Mouse (Mus musculus) forebrain, embryonic 16.5 days (tissue): ENCODE data around the gene Oxct2a. TPM values are rescaled to one million over a fixed set of nuclear protein-coding genes. Genes with fewer than 3 reads are reported as not detected.

ENCODE experiments used
- ATAC-seq: fragments of 200-750 bp; cut with Nextera tagmentation; 2 replicates; pipeline ENCODE4 v1.8.0; 2017; ENCODE audit warnings: mild to moderate bottlenecking, moderate library complexity
- H3K27ac ChIP-seq: fragments of 300-500 bp; sonication (generic); 2 replicates; pipeline ENCODE4 v1.5.1; 2014; ENCODE audit warnings: low read length, control low read depth
- H3K27me3 ChIP-seq: fragments of 300-500 bp; sonication (generic); replicated peaks from 2 replicates; pipeline ENCODE4 v1.6.1; 2014; ENCODE audit warnings: low read length; ENCODE audit not compliant: control insufficient read depth, insufficient read depth
- H3K36me3 ChIP-seq: fragments of 300-500 bp; sonication (generic); 2 replicates; pipeline ENCODE4 v1.6.1; 2014; ENCODE audit not compliant: control insufficient read depth, insufficient read depth
- H3K4me1 ChIP-seq: fragments of 300-500 bp; sonication (generic); replicated peaks from 2 replicates; pipeline ENCODE4 v1.6.1; 2014; ENCODE audit warnings: low read length; ENCODE audit not compliant: control insufficient read depth, insufficient read depth
- H3K4me2 ChIP-seq: fragments of 300-500 bp; sonication (generic); 2 replicates; pipeline ENCODE4 v1.6.1; 2014; ENCODE audit warnings: mild to moderate bottlenecking, low read length, control low read depth
- H3K4me3 ChIP-seq: fragments of 300-500 bp; sonication (generic); replicated peaks from 2 replicates; pipeline ENCODE4 v1.5.1; 2014; ENCODE audit warnings: mild to moderate bottlenecking, low read length, control low read depth
- H3K9ac ChIP-seq: fragments of 300-500 bp; sonication (generic); replicated peaks from 2 replicates; pipeline ENCODE4 v1.6.1; 2014; ENCODE audit warnings: low read depth, low read length, control low read depth
- H3K9me3 ChIP-seq: fragments of 300-500 bp; sonication (generic); 2 replicates; pipeline ENCODE4 v1.6.1; 2016; ENCODE audit warnings: low read length; ENCODE audit not compliant: control insufficient read depth
- WGBS: fragments of 180-500 bp; shearing (Covaris S2); extraction: QIAGEN DNeasy Blood & Tissue Kit; methylation state at CpG from one replicate; pipeline ENCODE4 v1.1.7; 2014; 5-methylcytosine and 5-hydroxymethylcytosine counted together
- polyA plus RNA-seq: library from polyadenylated mRNA; unstranded; fragments of >200 nt; fragmentation: Nextera tagmentation; extraction: Ambion mirVana; gene quantifications from 2 replicates; pipeline ENCODE4 v1.2.1, GENCODE M21; 2015

Oxct2a gene
- not detected in 2 replicates for polyA plus RNA-seq

DNA sequence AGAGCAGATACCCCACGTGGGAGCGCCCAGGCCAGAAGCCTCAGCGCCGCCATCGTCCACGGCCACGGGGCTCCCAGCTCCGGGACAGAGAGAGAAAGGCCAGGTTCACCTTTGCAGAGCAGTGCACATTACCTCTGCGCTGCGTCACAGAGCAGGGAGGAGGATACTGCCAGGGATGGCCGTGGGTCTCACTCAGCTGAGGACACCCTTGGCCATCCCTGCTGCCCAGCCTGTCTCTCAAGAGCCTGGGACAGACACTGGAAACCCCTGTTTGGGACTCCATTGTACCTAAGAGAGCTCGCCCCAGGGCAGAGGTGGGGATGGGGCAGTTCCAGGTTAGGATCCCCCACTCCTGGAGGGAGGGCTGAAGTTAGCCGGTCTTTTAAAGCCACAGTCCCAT lies at the start of gene Oxct2a:
TSS of gene Oxct2a (minus strand) at position 101 of the 400 bp plus-strand sequence.
- Histone ChIP-seq H3K9me3 (no peaks in the 10 kb centered on the region), H3K4me1 (no peaks in the 10 kb centered on the region), H3K36me3 (no peaks in the 10 kb centered on the region), H3K27me3 (peaks cover 4% of the 10 kb centered on the region), H3K9ac (no peak within 1 kb of the TSS), H3K4me2 (peak within 1 kb of the TSS; percentile 39), H3K4me3 (peak within 1 kb of the TSS; percentile 24), H3K27ac (no peak within 1 kb of the TSS)
- no peak for ATAC-seq
- 25% methylated on average over 13 of the region's 13 CpGs for WGBS

DNA sequence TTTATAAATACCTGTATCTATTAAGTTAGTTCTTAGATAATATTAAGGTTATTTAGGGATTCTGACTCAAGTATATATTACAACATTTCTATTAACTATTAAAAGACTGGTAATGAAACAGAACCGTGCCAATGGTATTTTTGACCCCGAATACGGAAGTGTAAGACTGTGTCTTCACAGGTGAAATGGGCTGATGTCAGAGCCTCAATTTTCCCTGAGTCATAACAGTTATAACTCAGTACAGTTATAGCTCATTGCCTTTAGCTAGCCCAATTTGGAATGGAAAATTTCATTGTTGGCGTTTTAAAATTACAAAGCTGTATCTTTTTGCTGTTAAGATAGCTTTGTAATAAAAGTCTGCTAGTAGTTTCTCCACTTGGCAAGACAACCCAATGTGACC lies 40.1 kb upstream of the Oxct2a start:
- H3K36me3 ChIP-seq, result peaks cover 52% of the 10 kb centered on the region
- ATAC-seq, result no peak
- H3K4me2 ChIP-seq, result no peak overlapping the region
- no peak overlapping the region for H3K27ac ChIP-seq
- no peaks in the 10 kb centered on the region for H3K9me3 ChIP-seq
- WGBS, result 97% methylated on average over 4 of the region's 4 CpGs
- no peak overlapping the region for H3K4me3 ChIP-seq
- H3K4me1 ChIP-seq, result no peaks in the 10 kb centered on the region
- no peaks in the 10 kb centered on the region for H3K27me3 ChIP-seq
- no peak overlapping the region for H3K9ac ChIP-seq

DNA sequence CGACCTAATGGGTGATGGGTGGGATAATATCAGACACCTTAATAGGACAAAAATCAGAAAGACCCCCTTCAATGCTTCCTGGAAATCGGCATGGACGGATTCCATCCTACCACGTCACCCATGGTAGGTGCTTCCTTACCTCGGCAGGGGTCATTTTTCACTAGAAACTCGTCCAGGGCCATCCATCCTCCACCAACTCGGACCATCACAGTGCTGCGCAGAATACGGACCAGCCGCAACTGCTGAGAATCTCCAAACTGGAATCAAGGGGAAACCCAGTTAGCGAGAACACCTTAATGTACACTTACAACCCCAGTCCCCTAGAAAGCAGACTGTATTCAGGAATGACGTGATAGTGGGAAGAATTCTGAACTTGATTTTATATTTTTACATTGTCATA lies 37.3 kb upstream of the Oxct2a start:
- H3K9me3 ChIP-seq, result no peaks in the 10 kb centered on the region
- H3K27me3 ChIP-seq, result no peaks in the 10 kb centered on the region
- no peak for ATAC-seq
- H3K4me3 ChIP-seq, result no peak overlapping the region
- no peak overlapping the region for H3K27ac ChIP-seq
- H3K4me2 ChIP-seq, result no peak overlapping the region
- WGBS, result 94% methylated on average over 12 of the region's 12 CpGs
- no peak overlapping the region for H3K9ac ChIP-seq
- peaks cover 41% of the 10 kb centered on the region for H3K36me3 ChIP-seq
- no peaks in the 10 kb centered on the region for H3K4me1 ChIP-seq

DNA sequence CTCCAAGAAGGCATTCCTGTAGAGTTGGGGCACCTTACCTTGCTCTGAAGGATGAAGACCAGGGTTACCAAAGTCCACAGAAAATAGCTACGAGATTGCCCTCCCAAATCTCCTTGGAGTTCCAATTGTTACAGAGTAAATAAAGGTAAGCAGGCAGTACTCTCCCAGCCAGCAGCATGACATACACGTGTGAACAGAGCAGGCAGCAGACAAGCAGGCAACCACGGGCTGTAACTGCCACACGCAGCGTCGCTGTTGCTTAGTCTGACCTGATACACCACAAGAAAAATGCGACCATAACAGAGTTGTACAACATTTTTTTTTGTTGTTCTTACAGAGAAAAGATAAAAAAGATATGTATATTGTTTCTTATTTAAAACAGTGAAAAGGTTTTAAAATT lies 35.2 kb upstream of the Oxct2a start:
- Histone ChIP-seq H3K9me3 (no peaks in the 10 kb centered on the region), H3K27me3 (no peaks in the 10 kb centered on the region), H3K9ac (no peak overlapping the region), H3K4me2 (no peak overlapping the region), H3K27ac (no peak overlapping the region), H3K4me1 (no peaks in the 10 kb centered on the region), H3K36me3 (peaks cover 41% of the 10 kb centered on the region), H3K4me3 (no peak overlapping the region)
- 92% methylated on average over 7 of the region's 7 CpGs for WGBS
- ATAC-seq, result no peak

DNA sequence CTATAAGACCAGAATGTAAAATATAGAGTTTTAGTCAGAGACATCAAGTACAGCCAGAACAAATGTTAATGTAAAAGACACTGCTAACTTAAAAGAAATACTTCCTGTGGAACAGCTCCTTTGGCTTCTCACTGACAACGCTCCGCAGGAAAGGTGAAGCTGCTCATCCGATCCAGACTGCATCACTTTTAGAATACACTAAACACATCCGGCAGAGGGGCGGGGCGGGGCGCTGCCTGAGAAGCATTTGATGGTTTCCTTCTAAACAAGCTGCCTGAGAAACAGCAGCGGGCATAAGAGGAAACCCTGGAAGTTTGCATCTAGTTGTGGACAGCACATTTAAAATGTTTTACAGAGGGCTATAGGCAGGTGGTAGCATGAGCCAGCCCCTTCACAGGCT lies 32.5 kb upstream of the Oxct2a start:
- WGBS, result 92% methylated on average over 8 of the region's 8 CpGs
- Histone ChIP-seq H3K9ac (no peak overlapping the region), H3K9me3 (no peaks in the 10 kb centered on the region), H3K27me3 (no peaks in the 10 kb centered on the region), H3K4me1 (no peaks in the 10 kb centered on the region), H3K4me3 (no peak overlapping the region), H3K36me3 (peaks cover 46% of the 10 kb centered on the region), H3K4me2 (no peak overlapping the region), H3K27ac (no peak overlapping the region)
- no peak for ATAC-seq

DNA sequence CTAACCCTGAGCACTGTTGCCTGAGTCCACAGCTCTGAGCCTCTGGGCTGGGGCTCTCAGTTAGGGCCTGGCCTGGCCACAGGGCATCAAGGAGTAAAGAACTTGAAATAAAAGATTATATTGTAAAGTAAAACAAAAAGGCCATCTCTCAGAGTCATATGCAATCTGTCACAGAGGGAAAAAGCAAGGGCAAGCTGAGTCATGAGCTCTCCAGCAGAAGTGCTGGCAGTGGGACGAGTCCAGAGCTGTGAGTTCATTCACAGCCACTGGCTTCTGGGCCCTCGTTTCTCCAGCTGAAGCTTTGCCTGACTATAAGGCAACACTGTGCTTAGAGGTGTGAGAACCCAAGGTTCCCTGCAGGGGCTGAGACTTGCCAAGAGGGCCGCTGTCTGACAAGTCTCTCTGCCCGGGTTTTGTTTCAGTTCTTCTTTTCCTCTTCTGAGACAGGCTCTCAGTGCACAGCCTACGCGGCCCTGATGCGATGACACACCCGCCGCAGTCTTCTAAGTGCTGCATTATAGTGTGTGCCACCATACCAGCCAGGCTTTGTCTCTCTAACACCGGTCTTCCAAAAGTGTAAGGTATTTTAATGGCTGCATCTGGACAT lies 29.9 kb upstream of the Oxct2a start:
- Histone ChIP-seq H3K4me3 (no peak overlapping the region), H3K27me3 (no peaks in the 10 kb centered on the region), H3K36me3 (peaks cover 49% of the 10 kb centered on the region), H3K9me3 (no peaks in the 10 kb centered on the region), H3K27ac (no peak overlapping the region), H3K4me1 (no peaks in the 10 kb centered on the region), H3K9ac (no peak overlapping the region), H3K4me2 (no peak overlapping the region)
- 94% methylated on average over 10 of the region's 10 CpGs for WGBS
- no peak for ATAC-seq

DNA sequence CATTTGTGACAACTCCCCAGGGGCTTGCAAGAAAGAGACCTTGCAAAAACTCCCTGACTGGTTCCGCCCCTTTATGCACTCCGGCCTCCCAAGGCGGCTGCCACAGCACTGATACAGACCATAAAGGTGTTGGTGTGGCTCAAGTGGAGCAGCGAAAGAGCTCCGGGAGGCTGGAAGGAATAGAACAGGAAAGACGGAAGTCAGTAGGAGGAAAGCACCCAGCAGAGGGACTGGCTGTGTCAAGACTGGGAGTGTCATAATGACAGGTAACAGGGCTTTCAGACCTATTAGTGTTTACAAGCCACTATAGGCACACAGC lies 20.0 kb upstream of the Oxct2a start:
- Histone ChIP-seq H3K4me3 (peak overlapping the region; percentile 54), H3K4me2 (peak overlapping the region; percentile 59), H3K4me1 (peaks cover 10% of the 10 kb centered on the region), H3K27me3 (peaks cover 36% of the 10 kb centered on the region), H3K27ac (no peak overlapping the region), H3K36me3 (peaks cover 2% of the 10 kb centered on the region; the same call in 1 of the 2 replicates), H3K9me3 (no peaks in the 10 kb centered on the region), H3K9ac (no peak overlapping the region)
- WGBS, result 10% methylated on average over 6 of the region's 6 CpGs
- ATAC-seq, result no peak

DNA sequence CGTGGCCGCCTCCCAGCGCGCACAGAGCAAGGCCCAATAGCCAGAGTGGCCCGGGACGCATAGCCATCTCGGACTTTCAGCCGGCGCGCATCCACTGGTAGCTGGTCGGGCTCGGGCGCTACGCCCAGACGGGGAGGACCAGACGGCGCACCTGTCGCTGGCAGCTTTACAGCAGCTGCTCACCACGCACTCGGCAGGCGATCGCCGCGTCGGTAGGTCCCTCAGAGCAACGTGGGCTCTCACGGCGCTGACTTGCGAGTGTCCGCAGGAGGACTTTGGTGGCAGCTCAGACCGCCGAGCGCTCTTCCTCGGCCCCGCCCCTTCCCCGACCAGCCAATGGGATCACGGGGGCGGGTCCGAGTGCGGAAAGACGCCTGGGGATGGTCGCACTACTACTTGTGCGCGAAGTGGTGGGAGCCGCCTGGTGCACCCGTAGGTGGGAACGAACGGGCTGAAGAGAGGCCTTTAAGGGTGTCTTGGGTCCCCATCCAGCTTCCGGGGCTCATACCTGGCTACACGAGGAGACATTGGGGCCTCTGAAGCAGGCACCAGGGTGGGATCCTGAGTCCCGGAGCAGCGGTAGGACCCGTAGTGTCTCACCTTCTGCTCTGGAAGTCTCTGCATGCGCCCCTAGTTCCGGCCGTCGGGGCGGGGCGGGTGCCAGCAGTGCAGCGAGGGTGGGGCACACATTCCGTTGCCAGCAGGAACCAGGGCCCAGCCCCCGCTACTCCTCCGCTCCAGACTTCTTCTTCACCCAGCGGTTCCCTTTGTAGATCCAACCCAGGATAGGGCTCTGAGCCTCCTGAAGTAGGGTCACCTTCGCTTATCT lies 19.4 kb upstream of the Oxct2a start, which contains the start of gene Bmp8a:
TSS of gene Bmp8a (minus strand) at position 611 of the 829 bp plus-strand sequence.
- under 1% methylated on average over 65 of the region's 65 CpGs for WGBS
- Histone ChIP-seq H3K9me3 (no peaks in the 10 kb centered on the region), H3K4me3 (peak within 1 kb of the TSS; percentile 54), H3K4me2 (peak within 1 kb of the TSS; percentile 59), H3K4me1 (peaks cover 10% of the 10 kb centered on the region), H3K9ac (peak within 1 kb of the TSS; percentile 30), H3K36me3 (peaks cover 2% of the 10 kb centered on the region; the same call in 1 of the 2 replicates), H3K27ac (no peak within 1 kb of the TSS), H3K27me3 (peaks cover 36% of the 10 kb centered on the region)
- ATAC-seq, result peak; percentile 94

DNA sequence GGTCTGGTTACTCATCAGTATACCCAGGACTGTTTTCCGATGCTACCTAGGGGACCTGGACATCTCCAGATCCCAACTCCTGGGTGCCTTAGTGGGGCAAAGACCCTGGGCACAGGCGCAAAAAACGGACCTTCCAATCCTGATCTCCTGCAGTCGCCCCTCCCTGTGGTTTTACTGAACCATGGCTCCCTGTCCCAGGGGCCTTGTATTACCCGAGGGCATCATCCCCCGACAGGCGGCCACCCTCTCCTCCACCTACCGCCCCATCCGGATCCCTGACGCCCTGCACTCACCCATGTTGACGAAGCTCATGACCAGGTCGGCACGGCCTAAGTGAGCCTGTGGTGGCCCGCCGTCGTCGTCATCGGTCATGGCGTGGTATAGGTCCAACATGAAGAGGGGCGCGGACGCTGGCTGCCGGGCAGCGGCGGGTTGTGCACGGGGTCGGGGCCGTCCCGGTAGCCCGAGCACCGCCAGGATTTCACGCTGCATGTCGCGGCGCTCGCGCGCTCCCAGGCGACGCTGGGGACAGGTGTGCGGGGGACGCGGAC lies 18.7 kb upstream of the Oxct2a start:
- ATAC-seq, result peak; percentile 36
- H3K9me3 ChIP-seq, result no peaks in the 10 kb centered on the region
- peaks cover under 1% of the 10 kb centered on the region; the same call in 1 of the 2 replicates for H3K36me3 ChIP-seq
- H3K27ac ChIP-seq, result no peak overlapping the region
- H3K4me2 ChIP-seq, result peak overlapping the region; percentile 59
- peaks cover 10% of the 10 kb centered on the region for H3K4me1 ChIP-seq
- peaks cover 36% of the 10 kb centered on the region for H3K27me3 ChIP-seq
- WGBS, result 2% methylated on average over 43 of the region's 43 CpGs
- peak overlapping the region; percentile 30 for H3K9ac ChIP-seq
- peak overlapping the region; percentile 54 for H3K4me3 ChIP-seq
